Mouse (Mus musculus): ENCODE measurements at regions not wholly inside any gene's neighbourhood (a gene's known extent, or its start where the extent isn't known, plus 50 kb on each side); places are given as distances from the start of the nearest gene placed in this dataset.

DNA sequence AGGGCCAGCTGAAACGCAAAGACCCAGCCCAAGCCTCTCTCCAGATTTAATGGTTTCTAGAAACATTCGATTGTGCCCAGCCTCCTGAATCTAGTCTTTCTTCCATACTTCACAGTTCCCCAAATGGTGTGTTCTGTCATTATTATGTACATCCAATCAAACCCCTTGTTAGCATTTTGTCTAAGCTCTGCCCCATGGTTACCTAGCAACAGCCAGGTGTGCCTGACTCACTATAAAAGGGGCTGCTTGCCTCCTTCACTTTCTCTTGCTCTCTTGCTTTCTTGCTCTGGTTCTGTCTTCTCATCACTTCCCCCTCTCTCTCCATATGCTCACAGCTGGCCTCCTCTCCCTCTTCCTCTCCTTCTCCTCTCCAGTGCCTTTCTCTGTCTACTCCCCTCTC lies 217.8 kb downstream of the Phlda1 start:
- TF ChIP-seq EP300 (IDR thresholded peaks at IDR 0.05): no peak
- TF ChIP-seq CTCF (IDR thresholded peaks at IDR 0.05): no peak

All from lung, postnatal 0 days (tissue).